Mouse (Mus musculus) MEL (cell line): ENCODE data around the gene Man2a1. TPM values are rescaled to one million over a fixed set of nuclear protein-coding genes. Genes with fewer than 3 reads are reported as not detected.

Experiments used
- DNase-seq: peaks from one replicate; pipeline ENCODE4 v3.0.0; 2011; ENCODE audit warnings: low read depth, low spot score
- H3K27ac ChIP-seq: 2 replicates; pipeline ENCODE4 v1.5.1; 2012; ENCODE audit warnings: low read depth, mild to moderate bottlenecking, control low read depth, low read length, moderate library complexity; ENCODE audit not compliant: control insufficient read depth
- H3K27me3 ChIP-seq, 2 experiments: fragments of 150-350 bp in 1 of 2; sonication (generic) in 1 of 2; 2 replicates each; pipeline ENCODE4 v1.6.1; 2012; ENCODE audit warnings: low read length in 2 of 2, mild to moderate bottlenecking in 2 of 2, improper control_type of control experiment in 1 of 2, moderate library complexity in 1 of 2; ENCODE audit not compliant: insufficient read depth in 2 of 2, control insufficient read depth in 1 of 2
- H3K36me3 ChIP-seq, 2 experiments: 2 replicates each; pipeline ENCODE4 v1.6.1; 2012 to 2014; ENCODE audit warnings: low read length in 2 of 2, improper control_type of control experiment in 1 of 2, inconsistent platforms in 1 of 2, mild to moderate bottlenecking in 1 of 2; ENCODE audit not compliant: insufficient read depth in 2 of 2, control insufficient read depth in 1 of 2
- H3K4me1 ChIP-seq, 2 experiments: fragments of 150-350 bp in 1 of 2; sonication (generic) in 1 of 2; 2 replicates each; pipeline ENCODE4 v1.6.1; 2012; ENCODE audit warnings: low read length in 2 of 2, improper control_type of control experiment in 1 of 2, mild to moderate bottlenecking in 1 of 2; ENCODE audit not compliant: insufficient read depth in 2 of 2, control insufficient read depth in 1 of 2
- H3K4me3 ChIP-seq, 2 experiments: fragments of 150-350 bp in 1 of 2; sonication (generic) in 1 of 2; 2 replicates each; pipeline ENCODE4 v1.5.1; 2012; ENCODE audit warnings: low read depth in 2 of 2, low read length in 2 of 2, mild to moderate bottlenecking in 2 of 2, moderate library complexity in 2 of 2, control low read depth in 1 of 2, improper control_type of control experiment in 1 of 2; ENCODE audit not compliant: control insufficient read depth in 1 of 2, insufficient read depth in 1 of 2
- H3K79me2 ChIP-seq: 2 replicates; pipeline ENCODE4 v1.6.1; 2012; ENCODE audit warnings: mild to moderate bottlenecking, low read length, moderate library complexity; ENCODE audit not compliant: control insufficient read depth, poor library complexity, insufficient read depth
- H3K9ac ChIP-seq: 2 replicates; pipeline ENCODE4 v1.6.1; 2012; ENCODE audit warnings: low read depth, mild to moderate bottlenecking, control low read depth, low read length, moderate library complexity; ENCODE audit not compliant: control insufficient read depth, poor library complexity, severe bottlenecking
- H3K9me3 ChIP-seq: fragments of 150-350 bp; sonication (generic); replicated peaks from 2 replicates; pipeline ENCODE4 v1.6.1; 2012; ENCODE audit warnings: mild to moderate bottlenecking, low read length, improper control_type of control experiment, moderate library complexity; ENCODE audit not compliant: insufficient read depth
- BHLHE40 ChIP-seq: IDR thresholded peaks from 2 replicates; pipeline ENCODE4 v1.6.1; 2012; ENCODE audit warnings: low read depth, mild to moderate bottlenecking, inconsistent platforms, low read length, improper control_type of control experiment, borderline replicate concordance
- CHD2 ChIP-seq: IDR thresholded peaks from 2 replicates; pipeline ENCODE4 v1.6.1; 2011; ENCODE audit warnings: low read length, improper control_type of control experiment
- EP300 ChIP-seq, 2 experiments: IDR thresholded peaks; 2 replicates each; pipeline ENCODE4 v1.6.1; 2011; ENCODE audit warnings: improper control_type of control experiment in 2 of 2, low read length in 2 of 2, low read depth in 1 of 2, mild to moderate bottlenecking in 1 of 2
- GABPA ChIP-seq: IDR thresholded peaks from 2 replicates; pipeline ENCODE4 v1.6.1; 2012; ENCODE audit warnings: low read depth, mild to moderate bottlenecking, inconsistent platforms, low read length, improper control_type of control experiment, moderate library complexity
- KAT2A ChIP-seq: conservative IDR thresholded peaks from 2 replicates; pipeline ENCODE4 v1.6.1; 2012; ENCODE audit warnings: low read depth, low read length, improper control_type of control experiment, inconsistent platforms
- MAFK ChIP-seq: IDR thresholded peaks from 2 replicates; pipeline ENCODE4 v1.6.1; 2011; ENCODE audit warnings: low read depth, mild to moderate bottlenecking, low read length, improper control_type of control experiment, borderline replicate concordance
- MAX ChIP-seq: IDR thresholded peaks from 2 replicates; pipeline ENCODE4 v1.6.1; 2011; ENCODE audit warnings: low read length, improper control_type of control experiment
- MAZ ChIP-seq: IDR thresholded peaks from 2 replicates; pipeline ENCODE4 v1.6.1; 2012; ENCODE audit warnings: low read depth, mild to moderate bottlenecking, inconsistent platforms, low read length, improper control_type of control experiment
- MXI1 ChIP-seq: IDR thresholded peaks from 2 replicates; pipeline ENCODE4 v1.6.1; 2011; ENCODE audit warnings: mild to moderate bottlenecking, low read depth, low read length, improper control_type of control experiment
- MYC ChIP-seq: IDR thresholded peaks from 2 replicates; pipeline ENCODE4 v1.6.1; 2011; ENCODE audit warnings: low read depth, mild to moderate bottlenecking, low read length, improper control_type of control experiment, moderate library complexity
- NELFE ChIP-seq: IDR thresholded peaks from 2 replicates; pipeline ENCODE4 v1.6.1; 2011; ENCODE audit warnings: low read depth, low read length, improper control_type of control experiment
- NRF1 ChIP-seq: IDR thresholded peaks from 2 replicates; pipeline ENCODE4 v1.6.1; 2014; ENCODE audit warnings: low read depth, mild to moderate bottlenecking, inconsistent platforms, low read length, improper control_type of control experiment, moderate library complexity; ENCODE audit not compliant: poor library complexity, insufficient read depth, severe bottlenecking
- POLR2AphosphoS5 ChIP-seq: IDR thresholded peaks from 2 replicates; pipeline ENCODE4 v1.6.1; 2012; ENCODE audit warnings: low read depth, borderline replicate concordance, mild to moderate bottlenecking, inconsistent platforms, low read length, moderate library complexity, mixed read lengths
- RCOR1 ChIP-seq: IDR thresholded peaks from 2 replicates; pipeline ENCODE4 v1.6.1; 2012; ENCODE audit warnings: low read depth, mild to moderate bottlenecking, inconsistent platforms, low read length, improper control_type of control experiment
- SIN3A ChIP-seq: IDR thresholded peaks from 2 replicates; pipeline ENCODE4 v1.6.1; 2012; ENCODE audit warnings: low read length, improper control_type of control experiment, inconsistent platforms
- TAL1 ChIP-seq: IDR thresholded peaks from 2 replicates; pipeline ENCODE4 v1.6.1; 2012; ENCODE audit warnings: mild to moderate bottlenecking, inconsistent platforms, low read length, moderate library complexity, mixed read lengths
- TBP ChIP-seq: IDR thresholded peaks from 2 replicates; pipeline ENCODE4 v1.8.0; 2011; ENCODE audit warnings: low read depth, low read length, improper control_type of control experiment
- TCF12 ChIP-seq: IDR thresholded peaks from 2 replicates; pipeline ENCODE4 v1.6.1; 2014; ENCODE audit warnings: low read depth, mild to moderate bottlenecking, inconsistent platforms, low read length, improper control_type of control experiment, moderate library complexity
- USF1 ChIP-seq: IDR thresholded peaks from 2 replicates; pipeline ENCODE4 v1.6.1; 2014; ENCODE audit warnings: low read depth, mild to moderate bottlenecking, inconsistent platforms, low read length, improper control_type of control experiment, moderate library complexity
- USF2 ChIP-seq, 2 experiments: IDR thresholded peaks; 2 replicates each; pipeline ENCODE4 v1.6.1; 2011 to 2012; ENCODE audit warnings: improper control_type of control experiment in 2 of 2, low read length in 2 of 2, borderline replicate concordance in 1 of 2, inconsistent platforms in 1 of 2, low read depth in 1 of 2, mild to moderate bottlenecking in 1 of 2; ENCODE audit not compliant: insufficient read depth in 1 of 2
- ZKSCAN1 ChIP-seq: IDR thresholded peaks from 2 replicates; pipeline ENCODE4 v1.6.1; 2012; ENCODE audit warnings: low read depth, mild to moderate bottlenecking, inconsistent platforms, low read length, improper control_type of control experiment, moderate library complexity
- ZNF384 ChIP-seq: IDR thresholded peaks from 2 replicates; pipeline ENCODE4 v1.6.1; 2012; ENCODE audit warnings: low read depth, mild to moderate bottlenecking, inconsistent platforms, low read length, improper control_type of control experiment
- polyA plus RNA-seq, 2 experiments: library from polyadenylated mRNA; stranded (reverse) in 1 of 2; unstranded in 1 of 2; fragments of >175 nt in 1 of 2; fragments of >200 nt in 1 of 2; gene quantifications; 2 replicates each; pipeline versions ENCODE4 v1.2.1 to v1.2.4; 2012; ENCODE audit warnings: low replicate concordance in 2 of 2, low read depth in 1 of 2; ENCODE audit not compliant: insufficient read length in 2 of 2, insufficient read depth in 1 of 2, missing spikeins in 1 of 2
- total RNA-seq: library from RNA; depleted of rRNA; stranded (reverse); fragments of 300-350 nt; gene quantifications from 2 replicates; pipeline ENCODE4 v1.2.3, GENCODE M21; 2012

Man2a1 gene
- total and polyA plus RNA-seq, 3 experiments: 8.7 to 27.5 (median 9.1) TPM

DNA sequence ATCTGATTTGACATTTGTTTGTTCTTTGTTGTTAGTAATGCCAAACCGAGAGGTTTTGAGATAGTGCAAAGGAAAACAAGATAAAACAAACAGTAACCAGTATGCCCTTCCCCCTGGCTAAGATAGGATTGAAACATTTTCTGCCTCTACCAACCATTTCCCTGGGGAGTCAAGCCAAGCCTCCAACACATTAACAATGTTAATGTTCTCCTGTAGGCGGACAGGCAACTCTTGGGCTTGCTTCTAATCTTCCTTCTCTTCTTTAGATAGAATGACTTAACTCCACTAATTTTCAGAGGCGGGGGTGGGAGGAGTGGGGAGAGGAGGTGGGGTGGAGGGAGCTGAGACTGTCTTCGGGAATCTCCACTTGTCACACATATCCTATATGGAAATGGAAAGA is 22.2 kb upstream of the Man2a1 start:
- H3K4me3 ChIP-seq: no peak overlapping the region
- H3K9ac ChIP-seq: no peak overlapping the region
- no peak overlapping the region for H3K27ac ChIP-seq
- TF ChIP-seq KAT2A: no peak
- no peak for TF ChIP-seq TAL1
- TF ChIP-seq MAZ: no peak
- H3K79me2 ChIP-seq: no peaks in the 10 kb centered on the region
- H3K27me3 ChIP-seq: no peaks in the 10 kb centered on the region
- DNase-seq: no peak
- H3K36me3 ChIP-seq: peaks cover 0 to 5% of the 10 kb centered on the region in 2 experiments; a peak in 2 of 4 replicates
- H3K4me1 ChIP-seq: peaks cover 0 to 8% of the 10 kb centered on the region in 2 experiments; a peak in 2 of 4 replicates
- H3K9me3 ChIP-seq: no peaks in the 10 kb centered on the region

DNA sequence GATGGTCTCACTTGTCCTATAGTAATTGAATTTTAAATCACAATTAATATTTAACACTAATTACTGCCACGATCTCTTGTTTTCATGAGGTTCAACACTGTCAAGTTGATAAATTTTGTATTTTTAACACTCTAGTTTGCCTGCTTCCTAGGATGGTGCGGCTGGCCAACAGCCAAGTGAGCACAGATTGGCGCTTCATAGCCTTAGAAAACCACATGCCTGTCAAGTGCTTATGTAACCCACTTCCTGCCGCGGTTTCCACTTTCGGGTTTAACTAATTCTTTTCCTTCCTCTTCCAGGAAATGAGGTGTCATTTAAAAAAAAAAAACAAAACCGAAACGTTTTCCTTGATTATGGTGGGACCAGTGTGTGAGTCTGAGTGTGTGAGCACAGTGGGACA is 20.8 kb upstream of the Man2a1 start:
- Histone ChIP-seq H3K4me1 (peaks cover 0 to 8% of the 10 kb centered on the region in 2 experiments; a peak in 2 of 4 replicates), H3K4me3 (no peak overlapping the region; a peak in 1 of 4 replicates), H3K9ac (no peak overlapping the region), H3K27me3 (no peaks in the 10 kb centered on the region), H3K79me2 (no peaks in the 10 kb centered on the region), H3K36me3 (peaks cover 0 to 5% of the 10 kb centered on the region in 2 experiments; a peak in 2 of 4 replicates), H3K27ac (no peak overlapping the region), H3K9me3 (no peaks in the 10 kb centered on the region)
- no peak for TF ChIP-seq BHLHE40
- TF ChIP-seq ZNF384: peak; percentile 9; the same call in 1 of the 2 replicates
- no peak for TF ChIP-seq NELFE
- TF ChIP-seq MYC: no peak
- peak; percentile 71 for TF ChIP-seq RCOR1
- no peak for TF ChIP-seq MAX
- TF ChIP-seq SIN3A: no peak
- TF ChIP-seq TCF12: no peak
- no peak for TF ChIP-seq TBP
- TF ChIP-seq MXI1: no peak
- peak; percentile 46 for DNase-seq

DNA sequence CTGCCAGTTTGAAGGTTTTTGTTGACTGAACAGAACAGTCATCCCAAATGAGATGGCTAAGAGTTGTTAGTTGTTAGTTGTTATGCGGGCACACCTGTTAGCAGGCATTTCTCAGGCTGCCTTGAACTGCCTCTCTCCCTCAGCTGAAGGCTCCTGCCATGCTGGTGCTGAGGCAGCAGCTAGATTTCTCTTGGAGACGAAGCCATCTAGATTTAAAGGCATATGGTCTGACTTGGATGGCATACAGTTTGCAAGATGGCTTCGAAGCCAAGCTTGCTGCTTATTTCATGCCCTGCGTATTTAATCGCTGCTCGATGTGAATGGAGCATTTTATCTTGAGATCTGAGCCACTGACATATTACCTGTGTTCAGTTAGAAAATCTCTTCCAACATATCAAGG is 19.4 kb upstream of the Man2a1 start:
- no peak for TF ChIP-seq POLR2AphosphoS5
- TF ChIP-seq NRF1: no peak
- no peak for TF ChIP-seq CHD2
- TF ChIP-seq MAFK: no peak
- no peak for TF ChIP-seq EP300 (IDR thresholded peaks at IDR 0.05; ENCODE audit: low read depth in 1 of 2, low read length in 2 of 2)
- no peak for TF ChIP-seq USF1
- no peak for TF ChIP-seq TAL1
- no peak for TF ChIP-seq GABPA
- no peak for TF ChIP-seq ZKSCAN1
- TF ChIP-seq USF2 (IDR thresholded peaks at IDR 0.05; ENCODE audit: borderline replicate concordance in 1 of 2, insufficient read depth in 1 of 2, low read depth in 1 of 2, low read length in 2 of 2): no peak
- no peak for TF ChIP-seq BHLHE40
- Histone ChIP-seq H3K4me1 (peaks cover 0 to 8% of the 10 kb centered on the region in 2 experiments; a peak in 2 of 4 replicates), H3K79me2 (no peaks in the 10 kb centered on the region)

More for the DNA sequence above, 19.4 kb upstream of the Man2a1 start:
- H3K27me3 ChIP-seq: no peaks in the 10 kb centered on the region
- H3K36me3 ChIP-seq: peaks cover 0 to 5% of the 10 kb centered on the region in 2 experiments; a peak in 2 of 4 replicates
- DNase-seq: no peak
- no peaks in the 10 kb centered on the region for H3K9me3 ChIP-seq
- H3K9ac ChIP-seq: no peak overlapping the region
- H3K4me3 ChIP-seq: no peak overlapping the region
- H3K27ac ChIP-seq: no peak overlapping the region
